21 mouse cellular contexts compared by ENCODE assay signal in genomic region chr5:52799274-52799985, GRCm38 (mm10). TPM values are rescaled to one million over a fixed set of nuclear protein-coding genes. Genes with fewer than 3 reads are reported as not detected.
DNase-seq lines count a peak whose midpoint lies in the region; ATAC-seq and TF ChIP-seq lines count a peak whose summit lies in the region.
"Had no signal": no experiment of that assay in that cellular context is flagged by ENCODE, and none has a peak within 500 bp of the region (broad histone marks: within the 10 kb centered on the region; RNA-seq: fewer than 3 reads in every experiment).

No protein-coding gene starts in this region.

- H3K27me3 ChIP-seq in forebrain, embryonic 14.5 days (replicated peaks; ENCODE audit: control insufficient read depth, insufficient read depth, low read length) = no peaks in the 10 kb centered on the region
- H3K27me3 ChIP-seq in forebrain, embryonic 11.5 days (ENCODE audit: control insufficient read depth, insufficient read depth, low read length) = no peaks in the 10 kb centered on the region
- H3K27me3 ChIP-seq in hindbrain, postnatal 0 days (ENCODE audit: insufficient read depth, low read length) = no peaks in the 10 kb centered on the region
- no peaks in the 10 kb centered on the region for H3K27me3 ChIP-seq in hindbrain, embryonic 12.5 days
- no peaks in the 10 kb centered on the region for H3K27me3 ChIP-seq in midbrain, embryonic 15.5 days (replicated peaks)
- H3K27me3 ChIP-seq: hindbrain, embryonic 13.5 days had no signal

- H3K9ac ChIP-seq in forebrain, embryonic 14.5 days (ENCODE audit: low read length) = no peak overlapping the region
- no peak overlapping the region for H3K9ac ChIP-seq in forebrain, embryonic 11.5 days (ENCODE audit: low read length)
- no peak overlapping the region for H3K9ac ChIP-seq in hindbrain, postnatal 0 days (replicated peaks; ENCODE audit: low read length)
- H3K9ac ChIP-seq in hindbrain, embryonic 12.5 days = no peak overlapping the region
- H3K9ac ChIP-seq in midbrain, embryonic 15.5 days = no peak overlapping the region
- H3K9ac ChIP-seq: hindbrain, embryonic 13.5 days had no signal

- H3K4me1 ChIP-seq in forebrain, embryonic 14.5 days (ENCODE audit: control insufficient read depth, insufficient read depth, low read length) = no peaks in the 10 kb centered on the region
- H3K4me1 ChIP-seq in forebrain, embryonic 11.5 days (replicated peaks; ENCODE audit: control insufficient read depth, insufficient read depth, low read length) = no peaks in the 10 kb centered on the region
- H3K4me1 ChIP-seq in hindbrain, postnatal 0 days (ENCODE audit: insufficient read depth, low read length) = no peaks in the 10 kb centered on the region
- H3K4me1 ChIP-seq in hindbrain, embryonic 12.5 days = no peaks in the 10 kb centered on the region
- H3K4me1 ChIP-seq in midbrain, embryonic 15.5 days = no peaks in the 10 kb centered on the region
- H3K4me1 ChIP-seq: hindbrain, embryonic 13.5 days had no signal

- TF ChIP-seq CTCF in hindbrain, postnatal 0 days (IDR thresholded peaks at IDR 0.05; ENCODE audit: low read depth) = no peak
- TF ChIP-seq CTCF in brain, embryonic 14.5 days (IDR thresholded peaks at IDR 0.05; ENCODE audit: borderline replicate concordance, extremely low read depth, insufficient read depth, insufficient read length) = no peak

- DNase-seq in forebrain, embryonic 14.5 days (ENCODE audit: low spot score) = peak; percentile 4
- no peak for DNase-seq in forebrain, embryonic 11.5 days (ENCODE audit: low spot score)
- DNase-seq in hindbrain, postnatal 0 days (ENCODE audit: low spot score) = peak; percentile 20
- peak; percentile 5 for DNase-seq in brain, embryonic 14.5 days (ENCODE audit: low read depth)
- no peak for DNase-seq in kidney, adult 11 months
- DNase-seq: adrenal gland, adult 8-10 months; adrenal gland, postnatal 25 days; cerebellum, adult 18-20 months; cerebellum, adult 9-10 months; cerebellum, postnatal 14 days; gastrocnemius, postnatal 25 days; kidney, adult 2 months had no signal

- H3K36me3 ChIP-seq in forebrain, embryonic 14.5 days (ENCODE audit: control insufficient read depth, insufficient read depth, low read length) = peaks cover 28% of the 10 kb centered on the region
- no peaks in the 10 kb centered on the region; the same call in 1 of the 2 replicates for H3K36me3 ChIP-seq in forebrain, embryonic 11.5 days (ENCODE audit: control insufficient read depth, insufficient read depth, low read length)
- H3K36me3 ChIP-seq in hindbrain, postnatal 0 days (ENCODE audit: insufficient read depth, low read length) = peaks cover 23% of the 10 kb centered on the region; the same call in 1 of the 2 replicates
- H3K36me3 ChIP-seq in hindbrain, embryonic 12.5 days = peaks cover 40% of the 10 kb centered on the region
- H3K36me3 ChIP-seq in midbrain, embryonic 15.5 days (replicated peaks) = peaks cover 4% of the 10 kb centered on the region; the same call in 1 of the 2 replicates

- H3K9me3 ChIP-seq in forebrain, embryonic 14.5 days (replicated peaks; ENCODE audit: control insufficient read depth, low read length) = no peaks in the 10 kb centered on the region
- no peaks in the 10 kb centered on the region for H3K9me3 ChIP-seq in forebrain, embryonic 11.5 days (ENCODE audit: control insufficient read depth, low read length)
- H3K9me3 ChIP-seq in hindbrain, postnatal 0 days (ENCODE audit: low read length) = no peaks in the 10 kb centered on the region
- H3K9me3 ChIP-seq in hindbrain, embryonic 12.5 days (replicated peaks) = no peaks in the 10 kb centered on the region
- no peaks in the 10 kb centered on the region for H3K9me3 ChIP-seq in midbrain, embryonic 15.5 days
- H3K9me3 ChIP-seq: hindbrain, embryonic 13.5 days had no signal

- H3K27ac ChIP-seq in forebrain, embryonic 14.5 days (ENCODE audit: low read depth, low read length) = no peak overlapping the region
- no peak overlapping the region for H3K27ac ChIP-seq in forebrain, embryonic 11.5 days (ENCODE audit: low read depth, low read length)
- no peak overlapping the region; the same call in 1 of the 2 replicates for H3K27ac ChIP-seq in hindbrain, postnatal 0 days
- H3K27ac ChIP-seq in hindbrain, embryonic 12.5 days = no peak overlapping the region
- no peak overlapping the region for H3K27ac ChIP-seq in midbrain, embryonic 15.5 days
- H3K27ac ChIP-seq: hindbrain, embryonic 13.5 days had no signal

- H3K4me3 ChIP-seq in forebrain, embryonic 14.5 days (ENCODE audit: low read depth, low read length) = no peak overlapping the region
- H3K4me3 ChIP-seq in forebrain, embryonic 11.5 days (ENCODE audit: low read depth, low read length) = no peak overlapping the region
- H3K4me3 ChIP-seq in hindbrain, postnatal 0 days (ENCODE audit: low read length) = no peak overlapping the region
- H3K4me3 ChIP-seq in hindbrain, embryonic 12.5 days = no peak overlapping the region
- H3K4me3 ChIP-seq in midbrain, embryonic 15.5 days = no peak overlapping the region
- H3K4me3 ChIP-seq: hindbrain, embryonic 13.5 days had no signal

- H3K4me2 ChIP-seq in forebrain, embryonic 14.5 days (ENCODE audit: low read length) = no peak overlapping the region
- no peak overlapping the region for H3K4me2 ChIP-seq in forebrain, embryonic 11.5 days (ENCODE audit: low read depth, low read length, severe bottlenecking)
- no peak overlapping the region for H3K4me2 ChIP-seq in hindbrain, postnatal 0 days (ENCODE audit: low read depth, low read length)
- no peak overlapping the region for H3K4me2 ChIP-seq in hindbrain, embryonic 12.5 days (replicated peaks)
- H3K4me2 ChIP-seq in midbrain, embryonic 15.5 days = no peak overlapping the region
- H3K4me2 ChIP-seq: heart, embryonic 11.5 days; hindbrain, embryonic 13.5 days had no signal

- no peak for TF ChIP-seq POLR2A in brain, embryonic 14.5 days (IDR thresholded peaks at IDR 0.05; ENCODE audit: borderline replicate concordance, extremely low read depth, insufficient read depth, insufficient read length, poor library complexity, severe bottlenecking)

- 89% methylated on average over 12 of the region's 12 CpGs for WGBS in forebrain, embryonic 14.5 days
- 92% methylated on average over 12 of the region's 12 CpGs for WGBS in forebrain, embryonic 11.5 days
- 74% methylated on average over 12 of the region's 12 CpGs for WGBS in hindbrain, postnatal 0 days
- 89% methylated on average over 12 of the region's 12 CpGs for WGBS in hindbrain, embryonic 12.5 days
- WGBS in midbrain, embryonic 15.5 days = 91% methylated on average over 12 of the region's 12 CpGs

- ATAC-seq in forebrain, embryonic 14.5 days = no peak
- no peak for ATAC-seq in forebrain, embryonic 11.5 days (replicated peaks; ENCODE audit: low FRiP score)
- peak; percentile 88 for ATAC-seq in hindbrain, postnatal 0 days
- ATAC-seq in hindbrain, embryonic 12.5 days (ENCODE audit: low FRiP score) = no peak
- ATAC-seq in midbrain, embryonic 15.5 days (replicated peaks) = no peak
- ATAC-seq: activated CD4-positive, CD25-positive, alpha-beta regulatory T cell, adult 4 months; CD4-positive, CD25-positive, alpha-beta regulatory T cell, adult 4 months; hindbrain, embryonic 16.5 days; inflammation-experienced regulatory T-cells, adult 6 months; intestine, embryonic 16.5 days had no signal

RNA-seq across cellular contexts. Expression of gene Zcchc4, which starts 24.2 kb away (rescaled TPM):
- 9.8 and 11.9 TPM in 2 replicates for polyA plus RNA-seq in forebrain, embryonic 14.5 days (2014; fragmentation: Nextera tagmentation; extraction: Ambion mirVana)
- 20.7 and 24.8 TPM in 2 replicates for polyA plus RNA-seq in forebrain, embryonic 11.5 days (2014; fragmentation: Nextera tagmentation; extraction: Ambion mirVana)
- total RNA-seq in hindbrain, postnatal 0 days (2014; rRNA removed) = 9.7 and 10.6 TPM in 2 replicates
- polyA plus RNA-seq in hindbrain, postnatal 0 days (2015; fragmentation: Nextera tagmentation; extraction: Ambion mirVana) = 6.7 and 6.9 TPM in 2 replicates
- 17.6 and 18.2 TPM in 2 replicates for polyA plus RNA-seq in hindbrain, embryonic 12.5 days (2016; fragmentation: Nextera tagmentation; extraction: Ambion mirVana)
- 16.2 and 16.6 TPM in 2 replicates for polyA plus RNA-seq in brain, embryonic 14.5 days (2012; rRNA removed)
- 11.3 and 13.1 TPM in 2 replicates for polyA plus RNA-seq in midbrain, embryonic 15.5 days (2015; fragmentation: Nextera tagmentation; extraction: Ambion mirVana)

RNA-seq across cellular contexts. Expression of gene Anapc4, which starts 34.4 kb away (rescaled TPM):
- polyA plus RNA-seq in forebrain, embryonic 14.5 days (2014; fragmentation: Nextera tagmentation; extraction: Ambion mirVana) = 123 and 124 TPM in 2 replicates
- polyA plus RNA-seq in forebrain, embryonic 11.5 days (2014; fragmentation: Nextera tagmentation; extraction: Ambion mirVana) = 119 and 124 TPM in 2 replicates
- total RNA-seq in hindbrain, postnatal 0 days (2014; rRNA removed) = 45.8 and 48.8 TPM in 2 replicates
- polyA plus RNA-seq in hindbrain, postnatal 0 days (2015; fragmentation: Nextera tagmentation; extraction: Ambion mirVana) = 73.8 and 77.5 TPM in 2 replicates
- 119 and 127 TPM in 2 replicates for polyA plus RNA-seq in hindbrain, embryonic 12.5 days (2016; fragmentation: Nextera tagmentation; extraction: Ambion mirVana)
- 140 and 148 TPM in 2 replicates for polyA plus RNA-seq in brain, embryonic 14.5 days (2012; rRNA removed)
- 115 TPM in 2 replicates for polyA plus RNA-seq in midbrain, embryonic 15.5 days (2015; fragmentation: Nextera tagmentation; extraction: Ambion mirVana)

RNA-seq across cellular contexts. Expression of gene Pi4k2b, which starts 58.1 kb away (rescaled TPM):
- 6.7 and 8.0 TPM in 2 replicates for polyA plus RNA-seq in forebrain, embryonic 14.5 days (2014; fragmentation: Nextera tagmentation; extraction: Ambion mirVana)
- polyA plus RNA-seq in forebrain, embryonic 11.5 days (2014; fragmentation: Nextera tagmentation; extraction: Ambion mirVana) = 18.0 and 18.9 TPM in 2 replicates
- 7.7 and 10.5 TPM in 2 replicates for total RNA-seq in hindbrain, postnatal 0 days (2014; rRNA removed)
- polyA plus RNA-seq in hindbrain, postnatal 0 days (2015; fragmentation: Nextera tagmentation; extraction: Ambion mirVana) = 2.3 and 2.8 TPM in 2 replicates
- polyA plus RNA-seq in hindbrain, embryonic 12.5 days (2016; fragmentation: Nextera tagmentation; extraction: Ambion mirVana) = 18.9 and 20.9 TPM in 2 replicates
- polyA plus RNA-seq in brain, embryonic 14.5 days (2012; rRNA removed) = 6.4 and 8.9 TPM in 2 replicates
- 3.3 and 3.4 TPM in 2 replicates for polyA plus RNA-seq in midbrain, embryonic 15.5 days (2015; fragmentation: Nextera tagmentation; extraction: Ambion mirVana)

Comparison
In these comparisons a context has a peak if more than half of its experiments do, and no peak if none do; other contexts are left out.
1. DNase-seq: peak in forebrain, embryonic 14.5 days (single experiment), hindbrain, postnatal 0 days (single experiment) and brain, embryonic 14.5 days (single experiment); none in forebrain, embryonic 11.5 days (single experiment) and kidney, adult 11 months (single experiment).